In the genomic region with DNA sequence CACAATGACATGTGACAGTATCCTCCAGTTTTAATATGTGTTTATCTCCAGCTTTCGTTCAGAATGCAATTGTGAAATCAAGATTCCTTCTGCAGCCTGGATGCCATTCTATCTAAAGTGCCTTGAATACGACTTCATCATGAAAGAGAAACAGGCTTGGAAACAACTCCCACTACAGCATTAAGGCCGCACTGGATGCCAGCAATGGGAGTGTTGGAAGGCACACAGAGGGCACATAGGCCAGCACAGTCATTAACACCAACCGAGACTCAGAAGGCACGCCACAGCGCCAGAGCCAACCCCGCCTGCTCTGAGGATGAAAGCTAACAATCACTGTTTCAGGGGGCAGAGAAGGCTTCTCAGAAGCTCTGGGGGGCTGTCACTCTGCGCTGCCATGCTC, we compare ENCODE assay signal across 13 mouse cellular contexts. TPM values are rescaled to one million over a fixed set of nuclear protein-coding genes. Genes with fewer than 3 reads are reported as not detected.
DNase-seq lines count a peak whose midpoint lies in the region; ATAC-seq lines count a peak whose summit lies in the region.
"Had no signal": no experiment of that assay in that cellular context is flagged by ENCODE, and none has a peak within 500 bp of the region (broad histone marks: within the 10 kb centered on the region; RNA-seq: fewer than 3 reads in every experiment).

No protein-coding gene starts in this region.

- peak overlapping the region; percentile 39; the same call in 1 of the 2 replicates for H3K27ac ChIP-seq in embryonic facial prominence, embryonic 14.5 days (replicated peaks; ENCODE audit: low read depth, low read length)
- H3K27ac ChIP-seq in embryonic facial prominence, embryonic 10.5 days (replicated peaks): no peak overlapping the region
- peak overlapping the region; percentile 3 to 62; a peak in 2 of 4 replicates for H3K27ac ChIP-seq in heart, embryonic 14.5 days (replicated peaks in 1 of 2; ENCODE audit: control insufficient read depth in 1 of 2, insufficient read depth in 1 of 2, low read depth in 2 of 2, low read length in 2 of 2)

- no peak overlapping the region for H3K4me3 ChIP-seq in embryonic facial prominence, embryonic 14.5 days (ENCODE audit: low read depth, low read length)
- H3K4me3 ChIP-seq in embryonic facial prominence, embryonic 10.5 days: no peak overlapping the region
- H3K4me3 ChIP-seq in heart, embryonic 14.5 days (ENCODE audit: control insufficient read depth in 1 of 2, insufficient read depth in 1 of 2, low read depth in 1 of 2, low read length in 2 of 2): no peak overlapping the region
- H3K4me3 ChIP-seq in megakaryocyte, embryonic 14.5 days (replicated peaks): peak overlapping the region; percentile 65
- H3K4me3 ChIP-seq: erythroblast, embryonic 14.5 days; limb, embryonic 12.5 days had no signal

- H3K27me3 ChIP-seq in embryonic facial prominence, embryonic 14.5 days (replicated peaks; ENCODE audit: control insufficient read depth, insufficient read depth, low read length): no peaks in the 10 kb centered on the region
- no peaks in the 10 kb centered on the region for H3K27me3 ChIP-seq in embryonic facial prominence, embryonic 10.5 days (replicated peaks; ENCODE audit: low read depth, poor library complexity, severe bottlenecking)
- no peaks in the 10 kb centered on the region for H3K27me3 ChIP-seq in heart, embryonic 14.5 days (ENCODE audit: control insufficient read depth, insufficient read depth, low read length)
- no peaks in the 10 kb centered on the region for H3K27me3 ChIP-seq in megakaryocyte, embryonic 14.5 days (replicated peaks)
- H3K27me3 ChIP-seq: CH12.LX; limb, embryonic 12.5 days had no signal

- H3K4me1 ChIP-seq in embryonic facial prominence, embryonic 14.5 days (ENCODE audit: control insufficient read depth, insufficient read depth, low read length): peaks cover 4% of the 10 kb centered on the region; the same call in 1 of the 2 replicates
- peaks cover 4% of the 10 kb centered on the region for H3K4me1 ChIP-seq in embryonic facial prominence, embryonic 10.5 days
- peaks cover 36 to 68% of the 10 kb centered on the region in 2 experiments for H3K4me1 ChIP-seq in heart, embryonic 14.5 days (ENCODE audit: control insufficient read depth in 2 of 2, insufficient read depth in 2 of 2, low read length in 2 of 2)
- H3K4me1 ChIP-seq in megakaryocyte, embryonic 14.5 days: peaks cover 99% of the 10 kb centered on the region

- H3K36me3 ChIP-seq in embryonic facial prominence, embryonic 14.5 days (ENCODE audit: control insufficient read depth, insufficient read depth, low read length): peaks cover 9% of the 10 kb centered on the region
- peaks cover 74% of the 10 kb centered on the region for H3K36me3 ChIP-seq in embryonic facial prominence, embryonic 10.5 days (replicated peaks)
- H3K36me3 ChIP-seq in heart, embryonic 14.5 days (ENCODE audit: control insufficient read depth, insufficient read depth, low read length): peaks cover 50% of the 10 kb centered on the region
- H3K36me3 ChIP-seq in megakaryocyte, embryonic 14.5 days (replicated peaks; ENCODE audit: low read length): peaks cover 91% of the 10 kb centered on the region

- DNase-seq in embryonic facial prominence, embryonic 14.5 days (ENCODE audit: low spot score): no peak
- no peak for DNase-seq in embryonic facial prominence, embryonic 10.5 days (ENCODE audit: low spot score)
- DNase-seq in heart, postnatal 25 days (ENCODE audit: low spot score): no peak
- peak; percentile 50 for DNase-seq in lung, postnatal 36 days
- no peak for DNase-seq in layer of hippocampus, adult 9-11 months
- DNase-seq: cerebellum, adult 8-10 months; kidney, postnatal 36 days had no signal

- intact Hi-C loops in heart, postnatal 25 days (cut with DNase I): no loop called here

- no peaks in the 10 kb centered on the region for H3K9me3 ChIP-seq in embryonic facial prominence, embryonic 14.5 days (ENCODE audit: control insufficient read depth, low read length)
- H3K9me3 ChIP-seq in embryonic facial prominence, embryonic 10.5 days: no peaks in the 10 kb centered on the region
- no peaks in the 10 kb centered on the region for H3K9me3 ChIP-seq in heart, embryonic 14.5 days (ENCODE audit: control insufficient read depth, low read length)
- no peaks in the 10 kb centered on the region for H3K9me3 ChIP-seq in megakaryocyte, embryonic 14.5 days
- H3K9me3 ChIP-seq: limb, embryonic 12.5 days had no signal

- H3K9ac ChIP-seq in embryonic facial prominence, embryonic 14.5 days (ENCODE audit: low read depth, low read length): no peak overlapping the region
- 0 out of 2 replicates have a peak overlapping the region, but pooled peaks have one; percentile 10 for H3K9ac ChIP-seq in heart, embryonic 14.5 days (ENCODE audit: low read length)
- H3K9ac ChIP-seq: limb, embryonic 12.5 days had no signal

- no peak overlapping the region for H3K4me2 ChIP-seq in embryonic facial prominence, embryonic 14.5 days (ENCODE audit: low read depth, low read length)
- no peak overlapping the region for H3K4me2 ChIP-seq in heart, embryonic 14.5 days (ENCODE audit: low read length)
- H3K4me2 ChIP-seq: limb, embryonic 12.5 days had no signal

- no peak for ATAC-seq in embryonic facial prominence, embryonic 14.5 days (ENCODE audit: low read depth)
- no peak for ATAC-seq in heart, embryonic 14.5 days (ENCODE audit: insufficient number of reproducible peaks, insufficient read depth, low FRiP score, low read depth)
- ATAC-seq in megakaryocyte, adult 5-6 weeks (ENCODE audit: poor library complexity, severe bottlenecking): no peak

- 79% methylated on average over 8 of the region's 8 CpGs for WGBS in embryonic facial prominence, embryonic 14.5 days
- 86% methylated on average over 8 of the region's 8 CpGs for WGBS in embryonic facial prominence, embryonic 10.5 days
- WGBS in heart, embryonic 14.5 days: 58% methylated on average over 8 of the region's 8 CpGs

RNA-seq across cellular contexts. Expression of a gene that starts 37.1 kb away (rescaled TPM):
- polyA plus RNA-seq in embryonic facial prominence, embryonic 14.5 days (2014; fragmentation: Nextera tagmentation; extraction: Ambion mirVana): 97.5 and 100 TPM in 2 replicates
- polyA plus RNA-seq in embryonic facial prominence, embryonic 10.5 days (2016; fragmentation: Nextera tagmentation; extraction: Ambion mirVana): 207 and 211 TPM in 2 replicates
- polyA plus RNA-seq in heart, embryonic 14.5 days (2014; fragmentation: Nextera tagmentation; extraction: Ambion mirVana): 181 and 194 TPM in 2 replicates
- total RNA-seq in heart, postnatal 25 days (2021): 100 to 1,000 TPM; 249 to 269 TPM
- polyA plus RNA-seq in megakaryocyte, embryonic 14.5 days (2012; ENCODE audit: insufficient read depth, low replicate concordance): 19.4 and 27.6 TPM in 2 replicates
- 28.4 and 29.7 TPM in 2 replicates for total RNA-seq in megakaryocyte, adult 5-6 weeks (2015)
- 32.3 and 39.2 TPM in 2 replicates for total RNA-seq in megakaryocyte, adult 5-6 weeks (2017)
